ENCODE assay signal across 8 mouse cellular contexts in genomic region chr17:17234329-17235185, GRCm38 (mm10).
A peak's percentile ranks its signal among the peaks of the same experiment; 100 is the strongest.
DNase-seq lines count a peak whose midpoint lies in the region; ATAC-seq and TF ChIP-seq lines count a peak whose summit lies in the region.
"Not testable (repeated sequence)": the region's sequence is repeated elsewhere in the genome, so short reads cannot be mapped to it uniquely, and the experiment has no call there.

No protein-coding gene starts in this region.

- ATAC-seq in activated CD4-positive, CD25-positive, alpha-beta regulatory T cell, adult 4 months: peak; percentile 100

- H3K27ac ChIP-seq in cortical plate, adult 2 months (ENCODE audit: insufficient read depth, low read length): peak overlapping the region; percentile 89

- not testable (repeated sequence) for H3K27me3 ChIP-seq in megakaryocyte, embryonic 14.5 days (replicated peaks)

- H3K4me3 ChIP-seq in cortical plate, adult 2 months (ENCODE audit: insufficient read depth, low read length): peak overlapping the region; percentile 78
- peak overlapping the region; percentile 92 for H3K4me3 ChIP-seq in megakaryocyte, embryonic 14.5 days (replicated peaks)

- not testable (repeated sequence) for H3K4me1 ChIP-seq in cortical plate, adult 2 months (ENCODE audit: control insufficient read depth, insufficient read depth, low read length); megakaryocyte, embryonic 14.5 days

- TF ChIP-seq POLR2A in cortical plate, adult 2 months (IDR thresholded peaks at IDR 0.05; ENCODE audit: extremely low read depth, insufficient read depth, low read length): not testable (repeated sequence)

- DNase-seq in gastrocnemius, adult 8-10 months (ENCODE audit: low spot score in 2 of 2): peak; percentile 86 to 87
- peak; percentile 95 for DNase-seq in hindlimb bud, embryonic 11.5 days (ENCODE audit: extremely low spot score, low read depth, low spot score)
- peak; percentile 81 to 93 for DNase-seq in left cerebral cortex, adult 8-10 months (ENCODE audit: low spot score in 2 of 2)
- DNase-seq in right cerebral cortex, postnatal 10 days (ENCODE audit: low spot score in 2 of 2): peak; percentile 95 to 97
- peak; percentile 76 for DNase-seq in urinary bladder, postnatal 25 days (ENCODE audit: low spot score)

- not testable (repeated sequence) for TF ChIP-seq CTCF in cortical plate, adult 2 months (IDR thresholded peaks at IDR 0.05; ENCODE audit: extremely low read depth, insufficient read depth, low read length)

- H3K9me3 ChIP-seq in megakaryocyte, embryonic 14.5 days: not testable (repeated sequence)

- H3K36me3 ChIP-seq in megakaryocyte, embryonic 14.5 days (replicated peaks; ENCODE audit: low read length): not testable (repeated sequence)

Comparison
In these comparisons a context has a peak if more than half of its experiments do, and no peak if none do; other contexts are left out.
1. Peak in every context shown above with its lines: DNase-seq, ATAC-seq, H3K4me3 ChIP-seq and H3K27ac ChIP-seq.